Mouse (Mus musculus) MEL (cell line): ENCODE data around the gene Ap3d1. TPM values are rescaled to one million over a fixed set of nuclear protein-coding genes. Genes with fewer than 3 reads are reported as not detected.
A peak's percentile ranks its signal among the peaks of the same experiment; 100 is the strongest.

Experiments used
- DNase-seq: peaks from one replicate; pipeline ENCODE4 v3.0.0; 2011; ENCODE audit warnings: low read depth, low spot score
- H3K27ac ChIP-seq: 2 replicates; pipeline ENCODE4 v1.5.1; 2012; ENCODE audit warnings: low read depth, mild to moderate bottlenecking, control low read depth, low read length, moderate library complexity; ENCODE audit not compliant: control insufficient read depth
- H3K27me3 ChIP-seq, 2 experiments: fragments of 150-350 bp in 1 of 2; sonication (generic) in 1 of 2; 2 replicates each; pipeline ENCODE4 v1.6.1; 2012; ENCODE audit warnings: low read length in 2 of 2, mild to moderate bottlenecking in 2 of 2, improper control_type of control experiment in 1 of 2, moderate library complexity in 1 of 2; ENCODE audit not compliant: insufficient read depth in 2 of 2, control insufficient read depth in 1 of 2
- H3K36me3 ChIP-seq, 2 experiments: 2 replicates each; pipeline ENCODE4 v1.6.1; 2012 to 2014; ENCODE audit warnings: low read length in 2 of 2, improper control_type of control experiment in 1 of 2, inconsistent platforms in 1 of 2, mild to moderate bottlenecking in 1 of 2; ENCODE audit not compliant: insufficient read depth in 2 of 2, control insufficient read depth in 1 of 2
- H3K4me1 ChIP-seq, 2 experiments: fragments of 150-350 bp in 1 of 2; sonication (generic) in 1 of 2; 2 replicates each; pipeline ENCODE4 v1.6.1; 2012; ENCODE audit warnings: low read length in 2 of 2, improper control_type of control experiment in 1 of 2, mild to moderate bottlenecking in 1 of 2; ENCODE audit not compliant: insufficient read depth in 2 of 2, control insufficient read depth in 1 of 2
- H3K4me3 ChIP-seq, 2 experiments: fragments of 150-350 bp in 1 of 2; sonication (generic) in 1 of 2; 2 replicates each; pipeline ENCODE4 v1.5.1; 2012; ENCODE audit warnings: low read depth in 2 of 2, low read length in 2 of 2, mild to moderate bottlenecking in 2 of 2, moderate library complexity in 2 of 2, control low read depth in 1 of 2, improper control_type of control experiment in 1 of 2; ENCODE audit not compliant: control insufficient read depth in 1 of 2, insufficient read depth in 1 of 2
- H3K79me2 ChIP-seq: 2 replicates; pipeline ENCODE4 v1.6.1; 2012; ENCODE audit warnings: mild to moderate bottlenecking, low read length, moderate library complexity; ENCODE audit not compliant: control insufficient read depth, poor library complexity, insufficient read depth
- H3K9ac ChIP-seq: 2 replicates; pipeline ENCODE4 v1.6.1; 2012; ENCODE audit warnings: low read depth, mild to moderate bottlenecking, control low read depth, low read length, moderate library complexity; ENCODE audit not compliant: control insufficient read depth, poor library complexity, severe bottlenecking
- H3K9me3 ChIP-seq: fragments of 150-350 bp; sonication (generic); replicated peaks from 2 replicates; pipeline ENCODE4 v1.6.1; 2012; ENCODE audit warnings: mild to moderate bottlenecking, low read length, improper control_type of control experiment, moderate library complexity; ENCODE audit not compliant: insufficient read depth
- CHD1 ChIP-seq: IDR thresholded peaks from 2 replicates; pipeline ENCODE4 v1.6.1; 2012; ENCODE audit warnings: low read depth, mild to moderate bottlenecking, inconsistent platforms, low read length, improper control_type of control experiment
- CHD2 ChIP-seq: IDR thresholded peaks from 2 replicates; pipeline ENCODE4 v1.6.1; 2011; ENCODE audit warnings: low read length, improper control_type of control experiment
- CTCF ChIP-seq, 3 experiments: IDR thresholded peaks in 2 of 3; conservative IDR thresholded peaks in 1 of 3; 2 replicates each; pipeline ENCODE4 v1.5.1; 2011 to 2012; ENCODE audit warnings: low read length in 3 of 3, low read depth in 2 of 3, mild to moderate bottlenecking in 2 of 3, improper control_type of control experiment in 1 of 3, inconsistent platforms in 1 of 3, mixed read lengths in 1 of 3, moderate library complexity in 1 of 3; ENCODE audit not compliant: control insufficient read depth in 1 of 3, insufficient read depth in 1 of 3, poor library complexity in 1 of 3, severe bottlenecking in 1 of 3
- E2F4 ChIP-seq: IDR thresholded peaks from 2 replicates; pipeline ENCODE4 v1.6.1; 2011; ENCODE audit warnings: low read depth, low read length, improper control_type of control experiment, borderline replicate concordance
- ELF1 ChIP-seq: IDR thresholded peaks from 2 replicates; pipeline ENCODE4 v1.6.1; 2014; ENCODE audit warnings: low read depth, mild to moderate bottlenecking, inconsistent platforms, low read length, improper control_type of control experiment, moderate library complexity
- EP300 ChIP-seq, 2 experiments: IDR thresholded peaks; 2 replicates each; pipeline ENCODE4 v1.6.1; 2011; ENCODE audit warnings: improper control_type of control experiment in 2 of 2, low read length in 2 of 2, low read depth in 1 of 2, mild to moderate bottlenecking in 1 of 2
- ETS1 ChIP-seq: IDR thresholded peaks from 2 replicates; pipeline ENCODE4 v1.6.1; 2012; ENCODE audit warnings: low read depth, mild to moderate bottlenecking, inconsistent platforms, low read length, improper control_type of control experiment, moderate library complexity
- GATA1 ChIP-seq: IDR thresholded peaks from 2 replicates; pipeline ENCODE4 v1.6.1; 2011; ENCODE audit warnings: low read depth, low read length, improper control_type of control experiment
- HCFC1 ChIP-seq: IDR thresholded peaks from 2 replicates; pipeline ENCODE4 v1.6.1; 2012; ENCODE audit warnings: low read depth, mild to moderate bottlenecking, inconsistent platforms, low read length, improper control_type of control experiment, moderate library complexity
- JUND ChIP-seq: IDR thresholded peaks from 2 replicates; pipeline ENCODE4 v1.6.1; 2011; ENCODE audit warnings: low read depth, mild to moderate bottlenecking, improper control_type of control experiment, low read length
- KAT2A ChIP-seq: conservative IDR thresholded peaks from 2 replicates; pipeline ENCODE4 v1.6.1; 2012; ENCODE audit warnings: low read depth, low read length, improper control_type of control experiment, inconsistent platforms
- MAFK ChIP-seq: IDR thresholded peaks from 2 replicates; pipeline ENCODE4 v1.6.1; 2011; ENCODE audit warnings: low read depth, mild to moderate bottlenecking, low read length, improper control_type of control experiment, borderline replicate concordance
- MAX ChIP-seq: IDR thresholded peaks from 2 replicates; pipeline ENCODE4 v1.6.1; 2011; ENCODE audit warnings: low read length, improper control_type of control experiment
- MAZ ChIP-seq: IDR thresholded peaks from 2 replicates; pipeline ENCODE4 v1.6.1; 2012; ENCODE audit warnings: low read depth, mild to moderate bottlenecking, inconsistent platforms, low read length, improper control_type of control experiment
- MEF2A ChIP-seq: IDR thresholded peaks from 2 replicates; pipeline ENCODE4 v1.6.1; 2014; ENCODE audit warnings: low read depth, mild to moderate bottlenecking, inconsistent platforms, low read length, improper control_type of control experiment; ENCODE audit not compliant: poor library complexity, insufficient replicate concordance, severe bottlenecking; ENCODE audit errors: extremely low read depth
- MXI1 ChIP-seq: IDR thresholded peaks from 2 replicates; pipeline ENCODE4 v1.6.1; 2011; ENCODE audit warnings: mild to moderate bottlenecking, low read depth, low read length, improper control_type of control experiment
- MYB ChIP-seq: IDR thresholded peaks from 2 replicates; pipeline ENCODE4 v1.6.1; 2011; ENCODE audit warnings: mild to moderate bottlenecking, low read depth, low read length, improper control_type of control experiment
- MYC ChIP-seq: IDR thresholded peaks from 2 replicates; pipeline ENCODE4 v1.6.1; 2011; ENCODE audit warnings: low read depth, mild to moderate bottlenecking, low read length, improper control_type of control experiment, moderate library complexity
- NELFE ChIP-seq: IDR thresholded peaks from 2 replicates; pipeline ENCODE4 v1.6.1; 2011; ENCODE audit warnings: low read depth, low read length, improper control_type of control experiment
- NRF1 ChIP-seq: IDR thresholded peaks from 2 replicates; pipeline ENCODE4 v1.6.1; 2014; ENCODE audit warnings: low read depth, mild to moderate bottlenecking, inconsistent platforms, low read length, improper control_type of control experiment, moderate library complexity; ENCODE audit not compliant: poor library complexity, insufficient read depth, severe bottlenecking
- POLR2A ChIP-seq, 2 experiments: IDR thresholded peaks; 2 replicates each; pipeline ENCODE4 v1.6.1; 2011 to 2012; ENCODE audit warnings: low read length in 2 of 2, mild to moderate bottlenecking in 2 of 2, control low read depth in 1 of 2, improper control_type of control experiment in 1 of 2, low read depth in 1 of 2, moderate library complexity in 1 of 2; ENCODE audit not compliant: control insufficient read depth in 1 of 2, insufficient read depth in 1 of 2, poor library complexity in 1 of 2
- POLR2AphosphoS2 ChIP-seq: IDR thresholded peaks from 2 replicates; pipeline ENCODE4 v1.6.1; 2011; ENCODE audit warnings: low read length, improper control_type of control experiment
- POLR2AphosphoS5 ChIP-seq: IDR thresholded peaks from 2 replicates; pipeline ENCODE4 v1.6.1; 2012; ENCODE audit warnings: low read depth, borderline replicate concordance, mild to moderate bottlenecking, inconsistent platforms, low read length, moderate library complexity, mixed read lengths
- RAD21 ChIP-seq: IDR thresholded peaks from 2 replicates; pipeline ENCODE4 v1.6.1; 2011; ENCODE audit warnings: mild to moderate bottlenecking, low read depth, low read length, improper control_type of control experiment
- RCOR1 ChIP-seq: IDR thresholded peaks from 2 replicates; pipeline ENCODE4 v1.6.1; 2012; ENCODE audit warnings: low read depth, mild to moderate bottlenecking, inconsistent platforms, low read length, improper control_type of control experiment
- SIN3A ChIP-seq: IDR thresholded peaks from 2 replicates; pipeline ENCODE4 v1.6.1; 2012; ENCODE audit warnings: low read length, improper control_type of control experiment, inconsistent platforms
- TBP ChIP-seq: IDR thresholded peaks from 2 replicates; pipeline ENCODE4 v1.8.0; 2011; ENCODE audit warnings: low read depth, low read length, improper control_type of control experiment
- TCF12 ChIP-seq: IDR thresholded peaks from 2 replicates; pipeline ENCODE4 v1.6.1; 2014; ENCODE audit warnings: low read depth, mild to moderate bottlenecking, inconsistent platforms, low read length, improper control_type of control experiment, moderate library complexity
- USF1 ChIP-seq: IDR thresholded peaks from 2 replicates; pipeline ENCODE4 v1.6.1; 2014; ENCODE audit warnings: low read depth, mild to moderate bottlenecking, inconsistent platforms, low read length, improper control_type of control experiment, moderate library complexity
- USF2 ChIP-seq, 2 experiments: IDR thresholded peaks; 2 replicates each; pipeline ENCODE4 v1.6.1; 2011 to 2012; ENCODE audit warnings: improper control_type of control experiment in 2 of 2, low read length in 2 of 2, borderline replicate concordance in 1 of 2, inconsistent platforms in 1 of 2, low read depth in 1 of 2, mild to moderate bottlenecking in 1 of 2; ENCODE audit not compliant: insufficient read depth in 1 of 2
- ZKSCAN1 ChIP-seq: IDR thresholded peaks from 2 replicates; pipeline ENCODE4 v1.6.1; 2012; ENCODE audit warnings: low read depth, mild to moderate bottlenecking, inconsistent platforms, low read length, improper control_type of control experiment, moderate library complexity
- ZMIZ1 ChIP-seq: IDR thresholded peaks from 2 replicates; pipeline ENCODE4 v1.6.1; 2012; ENCODE audit warnings: low read depth, mild to moderate bottlenecking, inconsistent platforms, low read length, improper control_type of control experiment, moderate library complexity
- ZNF384 ChIP-seq: IDR thresholded peaks from 2 replicates; pipeline ENCODE4 v1.6.1; 2012; ENCODE audit warnings: low read depth, mild to moderate bottlenecking, inconsistent platforms, low read length, improper control_type of control experiment
- polyA plus RNA-seq, 2 experiments: library from polyadenylated mRNA; stranded (reverse) in 1 of 2; unstranded in 1 of 2; fragments of >175 nt in 1 of 2; fragments of >200 nt in 1 of 2; gene quantifications; 2 replicates each; pipeline versions ENCODE4 v1.2.1 to v1.2.4; 2012; ENCODE audit warnings: low replicate concordance in 2 of 2, low read depth in 1 of 2; ENCODE audit not compliant: insufficient read length in 2 of 2, insufficient read depth in 1 of 2, missing spikeins in 1 of 2
- total RNA-seq: library from RNA; depleted of rRNA; stranded (reverse); fragments of 300-350 nt; gene quantifications from 2 replicates; pipeline ENCODE4 v1.2.3, GENCODE M21; 2012

The Ap3d1 gene
- total and polyA plus RNA-seq, 3 experiments = 32.7 to 260 (median 54.5) TPM

- H3K27me3 ChIP-seq = no peaks in the 10 kb centered on the region
- peaks cover 0 to 16% of the 10 kb centered on the region in 2 experiments; a peak in 2 of 4 replicates for H3K36me3 ChIP-seq
- H3K4me1 ChIP-seq = peaks cover 8 to 46% of the 10 kb centered on the region in 2 experiments
- peak within 1 kb of the TSS; percentile 65 for H3K27ac ChIP-seq
- TF ChIP-seq HCFC1 (peak; percentile 80), EP300 (IDR thresholded peaks at IDR 0.05; ENCODE audit: low read depth in 1 of 2, low read length in 2 of 2) (peak in 1 of 2 experiments; percentile 10; a peak in 1 of 4 replicates), MAFK (no peak), POLR2A (IDR thresholded peaks at IDR 0.05; ENCODE audit: control insufficient read depth in 1 of 2, insufficient read depth in 1 of 2, low read depth in 1 of 2, low read length in 2 of 2, poor library complexity in 1 of 2) (peak in 1 of 2 experiments; percentile 80; a peak in 3 of 4 replicates), CHD2 (no peak), MXI1 (no peak; the same call in 1 of the 2 replicates), KAT2A (no peak; the same call in 1 of the 2 replicates), MEF2A (no peak), SIN3A (peak; percentile 81), MAZ (peak; percentile 79; the same call in 1 of the 2 replicates), CTCF (IDR thresholded peaks at IDR 0.05 in 2 of 3, conservative IDR thresholded peaks at IDR 0.05 in 1 of 3; ENCODE audit: control insufficient read depth in 1 of 3, insufficient read depth in 1 of 3, low read depth in 2 of 3, low read length in 3 of 3, poor library complexity in 1 of 3, severe bottlenecking in 1 of 3) (no peak), NELFE (peak; percentile 87), ZMIZ1 (0 out of 2 replicates have a peak, but pooled peaks have one; percentile 42), JUND (no peak), ELF1 (peak; percentile 91), ETS1 (peak; percentile 47; the same call in 1 of the 2 replicates), POLR2AphosphoS2 (peak; percentile 34; the same call in 1 of the 2 replicates), POLR2AphosphoS5 (no peak), NRF1 (peak; percentile 76), RAD21 (no peak), USF1 (no peak), RCOR1 (0 out of 2 replicates have a peak, but pooled peaks have one; percentile 29), ZKSCAN1 (no peak), TCF12 (peak; percentile 56), TBP (0 out of 2 replicates have a peak, but pooled peaks have one; percentile 53), MYC (peak; percentile 78; the same call in 1 of the 2 replicates), GATA1 (no peak), E2F4 (no peak), USF2 (IDR thresholded peaks at IDR 0.05; ENCODE audit: borderline replicate concordance in 1 of 2, insufficient read depth in 1 of 2, low read depth in 1 of 2, low read length in 2 of 2) (no peak), CHD1 (peak; percentile 98), MYB (no peak), MAX (0 out of 2 replicates have a peak, but pooled peaks have one; percentile 27), ZNF384 (0 out of 2 replicates have a peak, but pooled peaks have one; percentile 57)
- no peaks in the 10 kb centered on the region for H3K9me3 ChIP-seq
- H3K4me3 ChIP-seq = peak within 1 kb of the TSS; percentile 91 to 98
- DNase-seq = peak; percentile 98
- peak within 1 kb of the TSS; percentile 99 for H3K9ac ChIP-seq
- H3K79me2 ChIP-seq = peaks cover 47% of the 10 kb centered on the region
These were observed 12.7 kb upstream of the Ap3d1 start, which contains the start of gene Dot1l for GRCm38 (mm10) chr10:80754594-80755290. TSS of gene Dot1l (plus strand) at chr10:80755206.
